Mouse (Mus musculus) mouse trophoblast stem cell (cell line): Measurements from ENCODE around the gene Dnase1.
"Not testable (repeated sequence)": the region's sequence is repeated elsewhere in the genome, so short reads cannot be mapped to it uniquely, and the experiment has no call there.

Experiments
- in situ Hi-C, 2 experiments: fragments of 300-500 bp; cut with MseI, MboI; formaldehyde crosslinking; loops; 2 replicates in 1 of 2; 3 replicates in 1 of 2; pipeline ENCODE4 v1.15.1; 2025

Gene Dnase1

GRCm38 (mm10) chr16:4044093-4044492 lies 7.4 kb downstream of the Dnase1 start:
- in situ Hi-C loops, result no loop called here

GRCm38 (mm10) chr16:4045524-4045923 lies 8.8 kb downstream of the Dnase1 start:
- in situ Hi-C loops, result no loop called here

GRCm38 (mm10) chr16:4052601-4053000 lies 15.9 kb downstream of the Dnase1 start:
- in situ Hi-C loops, result no loop called here

GRCm38 (mm10) chr16:4053811-4054210 lies 17.1 kb downstream of the Dnase1 start:
- in situ Hi-C loops, result no loop called here

- in situ Hi-C loops, result no loop called here
Observed at GRCm38 (mm10) chr16:4064945-4065344, 28.2 kb downstream of the Dnase1 start.

- in situ Hi-C loops, result no loop called here
Observed at GRCm38 (mm10) chr16:4068588-4068987, 31.8 kb downstream of the Dnase1 start.

GRCm38 (mm10) chr16:4074297-4074696 lies 37.6 kb downstream of the Dnase1 start:
- in situ Hi-C loops, result no loop called here

- in situ Hi-C loops, result no loop called here
Observed at GRCm38 (mm10) chr16:4074836-4075235, 38.1 kb downstream of the Dnase1 start.

- in situ Hi-C loops, result no loop called here
Observed at GRCm38 (mm10) chr16:4077384-4078061, 40.8 kb downstream of the Dnase1 start, which contains the start of gene Trap1. Gene Trap1, minus strand, starts transcription at chr16:4077827.

- in situ Hi-C loops, result not testable (repeated sequence)
Observed at GRCm38 (mm10) chr16:4078302-4078701, 41.6 kb downstream of the Dnase1 start.

- in situ Hi-C loops, result no loop called here
Observed at GRCm38 (mm10) chr16:4079656-4080055, 42.9 kb downstream of the Dnase1 start.

GRCm38 (mm10) chr16:4080419-4080818 lies 43.7 kb downstream of the Dnase1 start:
- in situ Hi-C loops, result not testable (repeated sequence)

- in situ Hi-C loops, result no loop called here
Observed at GRCm38 (mm10) chr16:4085051-4085450, 48.3 kb downstream of the Dnase1 start.

GRCm38 (mm10) chr16:4085851-4086387 lies 49.2 kb downstream of the Dnase1 start:
- in situ Hi-C loops, result no loop called here

GRCm38 (mm10) chr16:4087214-4087913 lies 50.6 kb downstream of the Dnase1 start:
- in situ Hi-C loops, result no loop called here
